Mouse (Mus musculus) embryonic facial prominence, embryonic 13.5 days (tissue): ENCODE results near the gene Ebf1. TPM values are rescaled to one million over a fixed set of nuclear protein-coding genes. Genes with fewer than 3 reads are reported as not detected.

Experiments
- ATAC-seq: fragments of 200-750 bp; cut with Nextera tagmentation; 2 replicates; pipeline ENCODE4 v1.8.0; 2017; ENCODE audit warnings: low read depth; ENCODE audit not compliant: insufficient number of reproducible peaks, insufficient read depth, low FRiP score, low TSS enrichment
- H3K27ac ChIP-seq: fragments of 300-500 bp; sonication (generic); 2 replicates; pipeline ENCODE4 v1.5.1; 2015; ENCODE audit warnings: moderate library complexity, mild to moderate bottlenecking, inconsistent platforms
- H3K27me3 ChIP-seq: fragments of 300-500 bp; sonication (generic); 2 replicates; pipeline ENCODE4 v1.6.1; 2015; ENCODE audit warnings: mild to moderate bottlenecking, inconsistent platforms
- H3K36me3 ChIP-seq: fragments of 300-500 bp; sonication (generic); 2 replicates; pipeline ENCODE4 v1.6.1; 2015; ENCODE audit warnings: mild to moderate bottlenecking, inconsistent platforms
- H3K4me1 ChIP-seq: fragments of 300-500 bp; sonication (generic); 2 replicates; pipeline ENCODE4 v1.6.1; 2015; ENCODE audit warnings: inconsistent platforms
- H3K4me2 ChIP-seq: fragments of 300-500 bp; sonication (generic); 2 replicates; pipeline ENCODE4 v1.6.1; 2015; ENCODE audit warnings: moderate library complexity, mild to moderate bottlenecking, inconsistent platforms
- H3K4me3 ChIP-seq: fragments of 300-500 bp; sonication (generic); 2 replicates; pipeline ENCODE4 v1.5.1; 2015; ENCODE audit warnings: mild to moderate bottlenecking, inconsistent platforms
- H3K9ac ChIP-seq: fragments of 300-500 bp; sonication (generic); 2 replicates; pipeline ENCODE4 v1.6.1; 2015; ENCODE audit warnings: mild to moderate bottlenecking, inconsistent platforms
- H3K9me3 ChIP-seq: fragments of 300-500 bp; sonication (generic); 2 replicates; pipeline ENCODE4 v1.6.1; 2016; ENCODE audit warnings: inconsistent platforms
- WGBS: fragments of 180-500 bp; shearing (Covaris S2); methylation state at CpG from one replicate; pipeline ENCODE4 v1.1.7; 2015; ENCODE audit warnings: mixed read lengths; 5-methylcytosine and 5-hydroxymethylcytosine counted together
- polyA plus RNA-seq: library from polyadenylated mRNA; unstranded; fragments of >200 nt; fragmentation: Nextera tagmentation; extraction: Ambion mirVana; gene quantifications from 2 replicates; pipeline ENCODE4 v1.2.1, GENCODE M21; 2015

Ebf1 gene
- polyA plus RNA-seq, 1 experiment from 2014 or later: 69.1 TPM

- Histone ChIP-seq H3K36me3 (no peaks in the 10 kb centered on the region), H3K4me1 (no peaks in the 10 kb centered on the region), H3K4me2 (no peak overlapping the region), H3K27ac (no peak overlapping the region), H3K27me3 (no peaks in the 10 kb centered on the region), H3K9ac (no peak overlapping the region), H3K9me3 (no peaks in the 10 kb centered on the region), H3K4me3 (no peak overlapping the region)
- WGBS: 78% methylated on average over 1 of the region's 1 CpGs
- no peak for ATAC-seq
These were observed 256.8 kb downstream of the Ebf1 start for GRCm38 (mm10) chr11:44873876-44874275.

GRCm38 (mm10) chr11:44875171-44875570 is 258.1 kb downstream of the Ebf1 start:
- no peak overlapping the region for H3K4me2 ChIP-seq
- no peaks in the 10 kb centered on the region for H3K9me3 ChIP-seq
- no peak overlapping the region for H3K4me3 ChIP-seq
- no peaks in the 10 kb centered on the region for H3K27me3 ChIP-seq
- no peak for ATAC-seq
- H3K27ac ChIP-seq: no peak overlapping the region
- H3K9ac ChIP-seq: no peak overlapping the region
- no peaks in the 10 kb centered on the region for H3K4me1 ChIP-seq
- WGBS: 84% methylated on average over 3 of the region's 3 CpGs
- no peaks in the 10 kb centered on the region for H3K36me3 ChIP-seq

DNA sequence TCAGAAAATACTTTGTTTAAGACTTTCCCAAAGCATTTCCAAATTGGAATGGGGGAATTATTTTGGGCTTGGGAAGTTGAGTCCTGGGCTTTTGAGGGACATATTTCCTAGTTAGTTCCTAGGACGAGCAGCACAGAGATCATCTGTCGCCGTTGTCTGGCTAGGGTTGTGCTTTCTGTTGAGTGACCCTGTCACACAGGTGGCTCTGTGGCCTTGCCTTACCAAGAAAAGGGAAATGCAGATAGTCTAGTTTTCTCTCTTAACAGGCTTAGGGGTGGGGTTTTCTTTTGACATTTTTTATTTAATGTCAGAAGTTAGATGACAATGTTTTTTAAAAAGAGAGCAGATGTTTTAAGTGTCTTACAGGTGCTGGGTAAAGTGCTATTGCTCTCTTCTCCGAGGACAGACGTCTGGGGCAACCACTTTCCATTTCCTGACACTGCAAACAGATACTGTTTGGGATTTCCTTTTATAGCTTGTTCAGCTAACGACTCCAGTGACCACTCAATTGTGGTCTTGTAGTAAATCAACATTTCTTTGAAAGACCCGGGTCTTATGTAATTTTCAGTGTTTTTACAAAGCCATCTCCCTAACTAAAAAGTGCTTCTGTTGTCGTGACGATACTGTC is 264.1 kb downstream of the Ebf1 start:
- no peak overlapping the region for H3K27ac ChIP-seq
- no peaks in the 10 kb centered on the region for H3K27me3 ChIP-seq
- no peaks in the 10 kb centered on the region for H3K9me3 ChIP-seq
- no peak for ATAC-seq
- H3K9ac ChIP-seq: no peak overlapping the region
- no peaks in the 10 kb centered on the region for H3K4me1 ChIP-seq
- H3K4me3 ChIP-seq: no peak overlapping the region
- H3K36me3 ChIP-seq: no peaks in the 10 kb centered on the region
- WGBS: 65% methylated on average over 9 of the region's 9 CpGs
- H3K4me2 ChIP-seq: no peak overlapping the region

- no peak for ATAC-seq
- Histone ChIP-seq H3K4me2 (no peak overlapping the region), H3K36me3 (no peaks in the 10 kb centered on the region), H3K27ac (no peak overlapping the region), H3K4me1 (no peaks in the 10 kb centered on the region), H3K27me3 (no peaks in the 10 kb centered on the region), H3K9ac (no peak overlapping the region), H3K4me3 (no peak overlapping the region), H3K9me3 (no peaks in the 10 kb centered on the region)
- WGBS: 58% methylated on average over 4 of the region's 4 CpGs
These were observed 265.4 kb downstream of the Ebf1 start for GRCm38 (mm10) chr11:44882476-44882970.

- 83% methylated on average over 3 of the region's 3 CpGs for WGBS
- Histone ChIP-seq H3K27me3 (no peaks in the 10 kb centered on the region), H3K4me2 (no peak overlapping the region), H3K36me3 (no peaks in the 10 kb centered on the region), H3K9ac (no peak overlapping the region), H3K27ac (no peak overlapping the region), H3K4me3 (no peak overlapping the region), H3K4me1 (no peaks in the 10 kb centered on the region), H3K9me3 (no peaks in the 10 kb centered on the region)
- ATAC-seq: no peak
These were observed 267.2 kb downstream of the Ebf1 start for GRCm38 (mm10) chr11:44884337-44884736.

GRCm38 (mm10) chr11:44886897-44887296 is 269.8 kb downstream of the Ebf1 start:
- ATAC-seq: no peak
- H3K4me3 ChIP-seq: no peak overlapping the region
- no peaks in the 10 kb centered on the region for H3K9me3 ChIP-seq
- H3K27ac ChIP-seq: no peak overlapping the region
- no peak overlapping the region for H3K4me2 ChIP-seq
- H3K4me1 ChIP-seq: no peaks in the 10 kb centered on the region
- no peaks in the 10 kb centered on the region for H3K27me3 ChIP-seq
- H3K9ac ChIP-seq: no peak overlapping the region
- WGBS: 90% methylated on average over 2 of the region's 2 CpGs
- H3K36me3 ChIP-seq: no peaks in the 10 kb centered on the region

DNA sequence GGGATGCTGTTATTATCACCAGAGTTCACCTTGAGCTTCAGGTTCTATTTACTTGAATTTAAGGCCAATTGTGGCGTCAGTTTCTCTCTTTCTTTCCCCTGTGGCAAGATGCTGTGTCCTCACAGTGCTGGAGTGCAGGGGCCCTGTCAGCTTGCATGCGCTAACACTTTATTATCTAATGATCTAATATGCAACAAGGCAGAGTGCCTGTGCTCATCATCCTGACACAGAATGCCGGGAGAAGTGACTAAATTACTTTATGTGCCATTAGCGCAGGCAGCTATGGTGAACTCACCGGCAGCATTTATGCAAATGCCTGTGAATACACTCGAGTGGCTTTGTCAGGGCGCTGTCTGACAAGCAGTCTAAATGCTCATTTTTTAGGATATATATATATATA is 270.6 kb downstream of the Ebf1 start:
- Histone ChIP-seq H3K4me1 (no peaks in the 10 kb centered on the region), H3K9me3 (no peaks in the 10 kb centered on the region), H3K36me3 (no peaks in the 10 kb centered on the region), H3K27ac (no peak overlapping the region), H3K4me2 (no peak overlapping the region), H3K9ac (no peak overlapping the region), H3K27me3 (no peaks in the 10 kb centered on the region), H3K4me3 (no peak overlapping the region)
- no peak for ATAC-seq
- WGBS: 84% methylated on average over 7 of the region's 7 CpGs

- Histone ChIP-seq H3K9ac (no peak overlapping the region), H3K36me3 (no peaks in the 10 kb centered on the region), H3K27me3 (no peaks in the 10 kb centered on the region), H3K4me3 (no peak overlapping the region), H3K9me3 (no peaks in the 10 kb centered on the region), H3K27ac (no peak overlapping the region), H3K4me1 (no peaks in the 10 kb centered on the region), H3K4me2 (no peak overlapping the region)
- ATAC-seq: no peak
- WGBS: 88% methylated on average over 4 of the region's 4 CpGs
These were observed 271.3 kb downstream of the Ebf1 start for GRCm38 (mm10) chr11:44888390-44888789.

GRCm38 (mm10) chr11:44892814-44893521 is 275.9 kb downstream of the Ebf1 start:
- Histone ChIP-seq H3K4me2 (no peak overlapping the region), H3K9ac (no peak overlapping the region), H3K27me3 (no peaks in the 10 kb centered on the region), H3K4me3 (no peak overlapping the region), H3K27ac (no peak overlapping the region), H3K4me1 (no peaks in the 10 kb centered on the region), H3K9me3 (no peaks in the 10 kb centered on the region), H3K36me3 (no peaks in the 10 kb centered on the region)
- no peak for ATAC-seq
- 66% methylated on average over 18 of the region's 18 CpGs for WGBS

GRCm38 (mm10) chr11:44893986-44894385 is 276.9 kb downstream of the Ebf1 start:
- H3K4me2 ChIP-seq: no peak overlapping the region
- H3K27me3 ChIP-seq: no peaks in the 10 kb centered on the region
- no peaks in the 10 kb centered on the region for H3K9me3 ChIP-seq
- H3K9ac ChIP-seq: no peak overlapping the region
- ATAC-seq: no peak
- H3K4me1 ChIP-seq: no peaks in the 10 kb centered on the region
- H3K27ac ChIP-seq: no peak overlapping the region
- H3K4me3 ChIP-seq: no peak overlapping the region
- H3K36me3 ChIP-seq: no peaks in the 10 kb centered on the region

DNA sequence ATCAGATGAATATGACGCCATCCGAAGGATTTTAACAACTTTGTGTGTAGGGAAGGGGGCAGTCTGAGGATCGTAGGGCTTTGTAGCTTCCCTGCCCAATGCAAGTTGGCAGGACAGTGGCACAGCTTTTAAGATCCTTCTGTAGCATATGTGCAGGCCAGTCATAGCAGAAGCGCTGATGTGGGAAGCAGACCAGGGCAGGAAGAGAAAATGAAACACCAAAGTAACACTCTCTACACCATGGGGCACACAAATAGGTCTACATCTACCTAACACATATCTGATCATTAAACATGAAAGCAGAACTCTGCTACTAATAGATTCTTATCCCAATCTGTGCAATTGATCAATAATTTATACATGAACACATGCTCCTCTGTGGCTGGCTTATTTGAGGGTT is 277.7 kb downstream of the Ebf1 start:
- H3K27me3 ChIP-seq: no peaks in the 10 kb centered on the region
- no peak overlapping the region for H3K4me2 ChIP-seq
- H3K4me1 ChIP-seq: no peaks in the 10 kb centered on the region
- no peaks in the 10 kb centered on the region for H3K9me3 ChIP-seq
- no peak overlapping the region for H3K4me3 ChIP-seq
- H3K9ac ChIP-seq: no peak overlapping the region
- no peak for ATAC-seq
- no peaks in the 10 kb centered on the region for H3K36me3 ChIP-seq
- WGBS: 93% methylated on average over 4 of the region's 4 CpGs
- no peak overlapping the region for H3K27ac ChIP-seq

- Histone ChIP-seq H3K4me2 (no peak overlapping the region), H3K4me1 (no peaks in the 10 kb centered on the region), H3K9ac (no peak overlapping the region), H3K36me3 (no peaks in the 10 kb centered on the region), H3K27ac (no peak overlapping the region), H3K27me3 (no peaks in the 10 kb centered on the region), H3K4me3 (no peak overlapping the region), H3K9me3 (no peaks in the 10 kb centered on the region)
- WGBS: 86% methylated on average over 1 of the region's 1 CpGs
- no peak for ATAC-seq
These were observed 278.8 kb downstream of the Ebf1 start for GRCm38 (mm10) chr11:44895893-44896292.
